Mouse (Mus musculus) left cerebral cortex, postnatal 14 days (tissue): ENCODE results near the gene Plb1. TPM values are rescaled to one million over a fixed set of nuclear protein-coding genes. Genes with fewer than 3 reads are reported as not detected.

ENCODE experiments used
- DNase-seq, 2 experiments: peaks; one replicate each; pipeline ENCODE4 v3.0.0; 2021 to 2022; ENCODE audit warnings: low spot score in 2 of 2, mixed read lengths in 1 of 2
- intact Hi-C: fragments of 180-260 bp; cut with DNase I; formaldehyde crosslinking; loops from one replicate; pipeline ENCODE4 v1.15.1; 2025
- total RNA-seq, 2 experiments: library from RNA; stranded (reverse); gene quantifications; 2 replicates each; pipeline ENCODE4 v1.2.3; 2021

The Plb1 gene
- total RNA-seq, 2 experiments from 2014 or later, result 2.7 to 6.3 TPM

DNA sequence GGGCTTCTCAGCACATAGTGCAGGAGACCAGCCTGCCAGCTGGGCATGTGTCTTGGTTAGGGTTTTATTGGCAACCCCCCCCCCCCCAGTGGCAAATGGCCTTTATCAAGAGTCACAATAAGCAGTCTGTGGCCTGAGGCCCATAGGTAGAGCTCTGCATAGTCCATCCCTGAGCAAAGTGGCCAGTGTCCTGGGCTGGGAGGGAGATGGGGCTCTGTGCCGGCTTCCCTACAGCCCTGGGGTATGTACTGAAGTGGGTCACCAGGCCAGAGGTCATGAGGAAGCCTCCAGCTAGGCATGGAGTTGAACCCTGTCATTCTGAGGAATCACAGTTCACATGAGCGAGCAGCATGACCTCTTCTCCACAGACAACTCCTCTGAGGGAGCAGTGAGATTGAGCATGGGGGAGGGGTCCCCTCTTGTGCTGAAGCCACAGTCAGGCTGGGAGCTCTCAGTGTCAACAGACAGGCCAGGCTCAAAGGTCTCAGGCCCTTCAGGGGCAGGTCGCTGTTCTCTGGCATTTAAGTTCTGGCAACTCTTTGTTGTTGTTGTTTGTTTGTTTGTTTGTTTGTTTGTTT is 79.2 kb downstream of the Plb1 start:
- intact Hi-C loops, result no loop called here
- no peak for DNase-seq

DNA sequence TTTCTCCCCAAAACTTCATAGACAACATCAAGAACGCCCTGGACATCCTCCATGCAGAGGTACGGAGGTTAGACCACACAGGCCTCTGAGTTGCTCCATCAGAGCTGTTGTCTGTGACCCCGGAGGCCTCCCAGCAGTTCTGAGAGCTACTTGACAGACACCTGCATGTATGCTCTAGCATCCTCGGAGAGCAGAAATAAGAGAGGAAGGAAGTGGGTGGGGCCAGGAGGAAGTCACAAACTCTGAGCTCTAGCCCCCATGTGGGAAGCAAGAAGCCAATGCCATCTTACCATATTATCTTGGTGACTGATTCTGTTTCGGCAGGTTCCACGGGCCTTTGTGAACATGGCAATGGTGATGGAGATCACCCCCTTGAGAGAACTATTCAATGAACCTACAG is 81.2 kb downstream of the Plb1 start:
- no peak for DNase-seq
- intact Hi-C loops, result no loop called here

DNA sequence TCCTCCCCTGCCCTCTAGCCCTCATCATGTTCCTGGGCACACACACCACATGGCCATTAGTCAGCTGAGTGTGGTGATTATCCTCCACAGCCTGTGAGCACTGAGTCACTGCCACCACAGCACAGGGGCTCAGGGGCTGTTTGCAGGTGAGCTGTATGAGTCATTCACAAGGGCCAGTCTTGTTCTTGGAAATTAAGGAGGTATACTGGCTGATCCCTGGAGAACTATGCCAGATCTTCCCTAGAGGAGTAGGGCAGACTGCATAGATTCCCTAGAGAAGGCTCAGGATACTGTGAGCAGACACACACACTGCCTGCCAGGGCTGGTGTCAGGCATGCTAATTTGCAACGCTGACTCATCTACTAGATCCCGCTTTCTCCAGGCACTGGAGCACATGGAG is 82.2 kb downstream of the Plb1 start:
- peak; percentile 64 to 75 for DNase-seq
- intact Hi-C loops, result no loop called here

DNA sequence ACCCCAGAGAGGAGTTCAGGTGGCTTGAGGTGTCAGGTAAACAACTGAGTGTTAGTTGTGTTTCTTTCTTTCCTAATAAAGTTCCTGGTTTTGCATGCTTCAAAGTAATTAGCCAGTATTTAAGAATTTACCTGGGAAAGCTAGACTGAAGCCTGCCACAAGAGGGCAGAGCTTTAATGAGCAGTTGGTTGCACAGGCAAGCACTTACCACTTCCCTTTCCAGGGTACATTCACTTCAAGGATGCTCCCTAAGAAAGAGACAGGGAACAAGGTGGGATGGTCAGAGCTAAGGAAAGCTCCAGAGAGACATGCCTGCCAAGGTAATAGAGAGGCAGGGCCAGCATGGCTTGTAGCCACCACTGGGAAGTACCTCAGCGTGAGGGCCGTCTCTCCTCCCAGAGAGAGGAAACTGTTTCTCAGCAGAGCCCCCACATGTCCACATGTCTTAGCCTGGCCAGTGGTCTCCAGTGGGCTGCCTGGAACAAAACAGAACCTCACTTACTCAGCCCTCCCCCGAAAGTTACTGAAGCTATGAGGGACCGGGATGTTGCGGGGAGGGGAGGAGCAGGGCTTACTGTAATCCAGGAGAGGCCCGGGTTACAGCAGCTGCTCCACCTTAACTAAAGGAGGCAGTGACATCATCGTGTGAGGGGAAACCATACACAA is 89.8 kb downstream of the Plb1 start:
- DNase-seq, result peak; percentile 63 to 76
- intact Hi-C loops, result loop anchor here (1.0 to 5.0 kb wide), 2 partner anchors 138 to 200 kb away; no protein-coding TSS in a partner anchor

DNA sequence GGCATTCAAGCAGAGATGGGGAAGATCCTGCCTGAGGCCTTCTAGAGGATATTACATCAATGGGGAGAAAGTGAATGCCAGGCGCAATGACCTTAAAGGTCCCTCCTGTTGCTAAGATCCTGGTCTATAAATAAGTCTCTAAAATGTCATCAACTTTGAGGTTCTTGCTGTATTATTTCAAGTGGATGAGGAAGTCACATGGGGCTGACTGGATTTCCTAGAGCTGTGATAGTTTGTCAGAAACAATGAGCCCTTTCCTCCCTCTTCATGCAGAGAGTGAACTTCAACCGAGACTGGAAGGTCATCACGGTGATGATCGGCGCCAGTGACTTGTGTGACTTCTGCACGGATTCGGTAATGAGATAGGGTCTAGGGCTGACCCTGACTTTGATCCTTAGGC is 95.6 kb downstream of the Plb1 start:
- no peak for DNase-seq
- intact Hi-C loops, result no loop called here

DNA sequence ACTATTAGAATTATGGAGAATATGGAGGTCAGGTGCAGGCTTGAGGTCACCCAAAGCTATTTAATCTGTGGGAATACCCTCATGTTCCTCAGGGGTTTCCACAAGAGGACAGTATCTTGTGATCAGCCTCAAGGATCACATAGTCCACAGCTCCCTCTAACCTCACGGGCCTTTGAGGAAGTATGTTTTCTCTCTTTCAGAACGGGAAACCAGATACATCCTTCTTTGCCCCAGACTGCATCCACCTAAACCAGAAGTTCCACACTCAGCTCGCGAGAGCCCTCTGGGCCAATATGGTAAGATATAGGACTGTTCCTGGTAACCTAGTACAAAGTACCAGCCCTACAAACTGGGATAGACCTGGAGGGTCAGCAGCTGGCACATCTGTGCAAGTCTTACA is 100.1 kb downstream of the Plb1 start:
- no peak for DNase-seq
- intact Hi-C loops, result no loop called here

DNA sequence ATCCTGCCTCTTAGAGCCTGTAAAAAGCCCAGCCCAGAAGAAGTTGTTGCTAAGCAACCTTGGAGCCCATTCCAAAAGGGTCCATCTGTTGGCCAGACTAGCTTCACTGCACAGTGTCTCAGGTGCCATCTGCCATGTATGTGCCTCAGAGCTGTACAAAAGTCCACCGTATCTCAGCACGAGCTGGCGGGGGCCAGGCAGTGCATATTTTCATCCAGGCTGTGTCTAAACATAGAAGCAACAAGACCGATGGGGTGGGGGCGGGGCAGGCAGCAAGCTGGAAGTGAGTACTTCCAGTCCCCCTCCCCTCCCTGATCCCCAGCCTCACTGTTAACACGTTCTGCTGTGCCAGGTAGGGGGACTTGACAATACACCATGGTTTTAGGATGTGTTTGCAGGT is 102.7 kb downstream of the Plb1 start:
- intact Hi-C loops, result loop anchor here (5.0 kb wide), 1 partner anchor 122 kb away; the partner anchor contains the start of gene Ppp1cb
- peak; percentile 74 to 92 for DNase-seq

DNA sequence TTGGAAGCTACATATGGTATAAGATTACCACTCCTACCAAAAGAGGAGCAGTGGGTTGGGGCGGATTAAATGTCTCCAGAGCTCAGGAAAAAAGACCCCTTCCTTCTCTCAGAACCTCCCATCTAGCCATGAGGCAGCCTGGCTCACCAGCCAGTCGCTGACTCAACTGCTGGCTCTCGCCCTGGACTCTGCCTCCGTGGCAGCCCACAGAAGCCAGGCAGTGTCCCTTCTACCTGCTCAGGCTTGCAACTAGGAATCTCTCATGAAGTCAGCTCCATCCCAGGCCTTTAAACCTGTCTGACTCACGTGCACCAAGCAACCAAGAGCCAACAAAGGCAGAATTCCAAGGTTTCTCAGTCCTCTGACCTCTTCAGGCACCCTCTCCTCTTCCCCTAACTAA is 103.6 kb downstream of the Plb1 start:
- DNase-seq, result no peak
- intact Hi-C loops, result loop anchor here (5.0 kb wide), 1 partner anchor 121 kb away; the partner anchor contains the start of gene Ppp1cb

DNA sequence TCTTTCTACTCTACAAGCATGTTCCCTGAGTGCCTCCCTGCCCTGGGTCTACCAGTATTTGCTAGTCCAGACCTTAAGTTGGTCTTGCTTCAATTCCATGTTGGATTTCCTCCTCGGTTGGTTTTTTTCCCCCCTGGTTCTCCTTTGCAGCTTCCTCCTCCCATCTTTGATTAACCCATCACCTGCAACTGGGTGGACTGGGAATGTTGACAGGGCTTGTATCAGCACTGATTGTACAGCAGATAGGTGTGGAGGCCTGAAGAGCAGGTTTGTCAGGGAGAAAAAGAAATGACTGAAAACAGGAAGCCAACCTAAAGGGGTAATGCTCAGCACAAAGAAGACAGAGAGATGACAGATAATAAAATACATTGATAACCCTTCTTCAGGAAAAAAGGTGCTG is 104.8 kb downstream of the Plb1 start:
- intact Hi-C loops, result loop anchor here (5.0 kb wide), 1 partner anchor 120 kb away; the partner anchor contains the start of gene Ppp1cb
- no peak for DNase-seq

DNA sequence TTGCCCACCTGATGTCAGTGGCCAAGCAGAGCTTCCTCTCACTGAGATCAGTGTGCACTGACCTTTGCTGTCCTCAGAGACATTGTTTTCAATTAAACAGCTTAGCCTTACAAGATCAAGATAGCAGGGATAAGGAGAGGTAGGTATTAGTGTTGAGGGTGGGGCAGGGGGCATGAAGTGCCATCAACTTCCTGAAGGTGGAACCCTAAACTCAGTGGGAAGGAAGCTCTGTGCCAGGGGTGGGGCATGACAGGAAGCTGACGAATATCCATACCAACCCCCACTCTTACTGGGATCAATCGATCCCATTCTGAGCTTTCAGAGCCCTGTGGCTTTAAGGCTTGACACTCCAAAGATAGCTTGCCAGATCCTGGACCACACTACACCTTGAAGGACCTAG is 105.8 kb downstream of the Plb1 start:
- intact Hi-C loops, result loop anchor here (5.0 kb wide), 1 partner anchor 119 kb away; the partner anchor contains the start of gene Ppp1cb
- DNase-seq, result no peak

DNA sequence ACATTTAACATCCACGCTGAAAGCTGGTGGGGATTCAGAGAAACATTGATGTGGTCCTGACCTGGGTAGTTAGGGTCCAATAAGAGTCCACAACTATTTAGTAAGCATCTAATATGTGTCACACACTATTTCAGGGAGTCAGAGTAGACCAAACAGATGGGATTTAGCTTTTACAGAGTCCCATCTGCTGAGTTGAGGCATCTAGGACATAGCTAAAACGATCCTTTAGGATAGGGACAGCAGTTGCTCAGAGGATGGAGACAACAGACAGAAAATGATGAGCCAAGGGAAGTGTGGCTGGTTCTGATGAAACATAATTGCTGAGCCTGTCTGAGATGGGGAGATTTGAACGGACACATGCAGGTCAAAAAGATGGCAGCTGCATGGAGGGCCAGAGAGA is 106.3 kb downstream of the Plb1 start:
- intact Hi-C loops, result loop anchor here (5.0 kb wide), 1 partner anchor 119 kb away; the partner anchor contains the start of gene Ppp1cb
- no peak for DNase-seq

DNA sequence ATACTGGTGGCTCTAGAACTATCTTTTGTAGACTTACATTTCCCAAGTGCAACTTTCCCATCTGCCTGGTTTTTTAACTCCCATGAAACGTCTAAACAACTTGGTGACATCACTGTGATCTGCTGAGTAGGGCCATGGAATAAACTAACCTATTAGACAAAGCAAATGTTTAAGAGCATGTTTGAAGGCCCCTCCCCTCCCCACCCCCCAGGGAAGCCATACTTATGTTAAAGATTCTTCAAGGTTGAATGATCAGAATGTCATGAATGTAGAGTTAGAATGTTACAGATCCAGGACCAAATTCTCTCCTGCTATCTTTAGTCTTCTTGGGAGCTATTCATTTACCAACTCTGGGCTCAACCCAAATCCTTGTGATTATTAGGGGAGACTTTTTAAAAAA is 107.7 kb downstream of the Plb1 start:
- DNase-seq, result no peak
- intact Hi-C loops, result no loop called here

DNA sequence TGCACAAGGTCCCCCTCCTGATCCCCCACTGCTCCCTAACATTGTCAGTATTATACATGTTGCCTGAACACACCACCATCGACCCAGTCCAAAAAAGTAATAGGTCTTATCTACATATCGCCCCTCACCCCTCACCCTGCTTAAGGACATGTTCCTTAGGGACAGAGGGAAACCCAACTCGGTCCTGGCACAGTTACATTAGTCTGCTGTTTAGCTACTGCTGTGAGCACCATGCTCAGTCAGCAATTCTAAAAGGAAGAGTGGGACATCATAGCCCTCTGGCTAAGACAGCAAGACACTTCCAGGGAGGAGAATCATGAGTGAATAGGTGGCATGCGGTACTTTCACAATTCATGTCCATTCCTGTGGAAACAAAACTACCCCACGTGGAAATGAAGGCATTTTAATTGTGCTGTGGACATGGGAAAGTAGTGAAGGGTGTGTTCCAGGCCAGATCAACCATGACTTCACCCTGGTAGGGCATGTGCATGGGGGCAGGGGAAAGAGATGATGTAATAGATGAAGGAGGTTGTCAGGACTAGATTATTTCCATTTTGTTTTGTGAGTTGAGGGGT is 110.3 kb downstream of the Plb1 start:
- intact Hi-C loops, result no loop called here
- DNase-seq, result no peak

DNA sequence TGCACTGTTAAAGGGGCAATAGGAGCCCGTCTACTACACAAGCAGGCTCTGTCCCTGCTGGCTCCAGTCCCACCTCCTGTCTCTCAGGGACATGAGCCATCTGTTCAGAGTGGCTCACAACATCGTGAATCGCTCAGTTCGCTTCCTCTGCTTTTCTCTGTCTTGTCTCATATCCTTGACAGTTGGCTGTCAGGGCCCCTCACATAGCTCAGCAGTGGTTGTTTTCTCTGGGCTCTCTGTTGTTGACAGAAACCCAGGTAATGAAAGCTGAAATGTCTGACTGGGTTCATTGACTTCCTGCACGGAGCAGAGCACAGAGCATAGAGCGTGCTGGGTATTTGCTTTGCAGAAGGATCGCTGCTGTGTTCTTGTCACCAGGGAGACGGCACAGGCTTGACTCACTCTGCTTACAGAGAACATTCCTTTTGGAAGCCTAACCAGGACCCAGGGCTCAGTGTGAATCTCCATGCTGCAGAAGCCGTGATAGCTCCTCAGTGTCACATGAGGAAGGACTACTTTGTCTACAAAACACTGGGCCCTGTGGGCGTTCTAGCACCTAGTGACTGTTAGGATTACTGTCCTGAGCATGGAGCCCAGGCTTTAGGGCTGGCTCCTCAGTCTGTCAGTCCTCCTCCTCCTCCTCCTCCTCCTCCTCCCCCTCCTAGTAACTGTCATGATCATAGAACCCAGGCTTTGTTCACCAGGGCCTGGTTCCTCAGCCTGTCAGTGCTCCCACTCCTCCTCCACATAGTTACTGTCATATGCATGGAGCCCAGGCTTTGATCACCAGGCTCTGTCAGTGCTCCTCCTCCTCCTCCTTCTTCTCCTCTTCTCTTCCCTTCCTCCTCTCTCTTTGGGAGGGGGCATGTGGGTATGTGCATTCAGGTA is 113.8 kb downstream of the Plb1 start:
- peak; percentile 65 to 88 for DNase-seq
- intact Hi-C loops, result no loop called here

DNA sequence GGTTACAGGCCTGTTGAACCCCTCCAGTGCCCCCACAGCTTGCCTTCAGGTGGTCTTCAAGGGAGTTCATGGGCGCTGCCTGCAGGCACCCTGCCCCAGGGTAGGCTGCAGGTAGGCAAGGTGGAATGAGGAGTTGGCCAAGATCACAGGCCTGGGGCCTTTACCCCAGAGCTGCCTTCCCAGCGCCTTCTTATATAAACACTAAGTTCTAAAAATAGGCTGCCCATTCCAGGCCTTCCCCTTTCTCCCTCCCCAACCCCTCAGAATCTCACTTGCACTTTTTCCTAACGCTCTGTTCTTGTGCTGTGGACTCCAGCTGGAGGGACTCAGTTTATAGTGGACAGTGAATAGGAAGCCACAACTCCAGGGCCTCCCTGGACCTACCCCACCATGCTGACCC is 117.2 kb downstream of the Plb1 start:
- intact Hi-C loops, result no loop called here

DNA sequence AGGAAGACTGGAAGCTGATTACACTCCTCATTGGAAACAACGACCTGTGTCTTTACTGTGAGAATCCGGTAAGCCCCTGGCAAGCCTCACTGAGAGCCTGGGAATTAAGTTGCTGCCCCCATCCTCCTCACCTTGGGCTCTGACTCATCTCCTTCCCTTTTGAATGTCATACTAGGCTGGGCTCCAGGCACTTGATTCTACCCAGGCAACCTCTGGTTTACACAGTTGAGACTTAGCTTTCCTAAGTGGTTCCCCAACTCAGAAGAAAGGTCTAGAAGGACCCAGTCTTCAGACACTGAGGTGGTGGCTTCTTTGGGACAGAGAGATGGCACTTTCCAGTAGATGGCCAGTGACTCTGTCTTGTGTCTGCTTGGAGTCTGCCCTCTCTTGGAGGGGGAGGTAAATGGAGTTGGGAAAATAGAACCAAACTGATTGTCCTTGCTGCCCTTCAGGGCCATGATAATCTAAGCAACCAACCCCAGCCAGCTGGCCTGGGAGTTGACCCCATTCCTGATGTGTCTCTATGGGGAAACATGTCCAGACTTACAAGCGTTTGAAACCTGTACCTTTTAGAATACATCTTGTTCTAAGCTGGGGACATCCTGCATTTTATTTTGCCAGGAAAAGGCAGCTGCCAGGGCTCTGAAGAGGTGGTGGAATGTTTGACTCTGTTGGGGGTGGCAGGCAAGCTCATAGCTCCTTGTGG is 118.2 kb downstream of the Plb1 start:
- intact Hi-C loops, result no loop called here
- DNase-seq, result no peak

More for the DNA sequence above, 117.2 kb downstream of the Plb1 start:
- no peak for DNase-seq

DNA sequence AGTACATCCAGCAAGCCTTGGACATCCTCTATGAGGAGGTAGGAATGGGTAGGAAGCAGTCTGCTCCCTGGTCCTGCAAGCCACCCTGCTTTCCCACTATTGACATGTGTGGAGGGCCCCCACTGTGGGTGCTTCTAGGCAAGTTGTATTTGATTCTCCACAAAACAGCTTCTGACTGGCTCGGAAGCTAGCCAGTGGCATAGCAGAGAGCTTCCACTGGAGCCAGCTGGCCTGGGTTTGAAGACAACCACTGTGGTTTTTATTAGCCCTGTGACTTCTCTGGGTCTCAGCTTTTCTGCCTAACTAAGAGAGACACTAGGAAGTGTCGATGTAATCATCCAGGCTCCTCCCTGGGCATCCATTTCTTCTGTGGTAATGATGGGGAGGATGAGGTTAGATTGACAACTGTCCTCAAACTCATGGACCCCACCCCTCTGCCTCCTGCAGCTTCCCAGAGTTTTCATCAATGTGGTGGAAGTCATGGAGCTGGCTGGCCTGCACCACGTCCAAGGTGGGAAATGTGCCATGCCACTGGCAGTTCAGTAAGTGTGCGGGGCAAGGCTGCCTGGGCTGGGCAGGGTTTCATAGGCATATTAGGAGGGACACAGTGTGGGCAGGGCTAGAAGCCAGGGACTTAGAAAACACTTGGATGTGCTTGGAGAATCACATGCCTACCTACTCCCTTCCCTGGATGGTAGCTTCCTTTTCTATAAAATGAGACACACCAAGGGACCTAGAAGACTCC is 119.4 kb downstream of the Plb1 start:
- DNase-seq, result no peak
- intact Hi-C loops, result no loop called here

DNA sequence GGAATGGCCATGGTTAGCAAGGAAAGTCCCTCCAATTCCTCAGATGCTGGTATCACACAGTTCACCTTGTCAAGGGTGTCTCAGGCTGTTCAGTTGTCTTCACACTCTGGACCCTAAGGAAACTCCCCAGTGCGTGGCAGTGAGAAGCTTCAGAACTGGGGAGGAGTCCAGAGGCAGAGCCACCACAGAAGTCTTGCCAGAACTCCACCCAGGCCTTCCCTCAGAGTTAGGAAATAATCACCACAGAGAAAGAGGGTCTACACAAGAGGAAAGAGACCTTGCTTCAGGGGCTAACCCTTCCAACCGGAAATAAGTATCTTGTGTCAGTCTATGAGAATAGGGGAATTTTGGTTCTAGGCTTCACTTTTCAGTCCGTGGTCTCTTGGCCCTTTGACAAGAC is 120.3 kb downstream of the Plb1 start:
- intact Hi-C loops, result no loop called here

DNA sequence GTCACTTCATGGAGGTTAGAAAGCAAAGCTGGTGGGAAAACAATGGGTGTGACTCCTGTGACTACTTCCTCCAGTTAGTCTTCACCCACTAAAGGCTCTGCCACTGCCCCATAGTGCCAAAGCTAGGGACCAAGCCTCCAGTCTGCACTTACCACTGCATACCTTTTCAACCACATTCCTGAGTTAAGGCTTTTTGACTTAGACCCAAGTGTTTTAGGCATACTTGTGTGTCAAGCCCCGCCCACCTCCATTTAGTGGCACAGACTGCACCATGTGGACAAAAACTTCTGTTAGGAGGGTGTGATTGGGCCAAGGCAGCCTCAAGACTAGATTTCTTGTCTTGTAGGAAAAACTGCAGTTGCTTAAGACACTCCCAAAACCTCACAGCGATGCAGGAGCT is 120.8 kb downstream of the Plb1 start:
- no peak for DNase-seq
- intact Hi-C loops, result no loop called here

More for the DNA sequence above, 120.3 kb downstream of the Plb1 start:
- DNase-seq, result no peak
